Mouse (Mus musculus) MEL-GATA-1-ER (cell line): ENCODE results near the gene Hist1h2ae.
"Not testable (repeated sequence)": the region's sequence is repeated elsewhere in the genome, so short reads cannot be mapped to it uniquely, and the experiment has no call there.

Experiments used
- DNase-seq: peaks from one replicate; pipeline ENCODE4 v3.0.0-alpha.2; 2012; ENCODE audit warnings: low read depth; ENCODE audit errors: extremely low read depth

Gene Hist1h2ae

DNA sequence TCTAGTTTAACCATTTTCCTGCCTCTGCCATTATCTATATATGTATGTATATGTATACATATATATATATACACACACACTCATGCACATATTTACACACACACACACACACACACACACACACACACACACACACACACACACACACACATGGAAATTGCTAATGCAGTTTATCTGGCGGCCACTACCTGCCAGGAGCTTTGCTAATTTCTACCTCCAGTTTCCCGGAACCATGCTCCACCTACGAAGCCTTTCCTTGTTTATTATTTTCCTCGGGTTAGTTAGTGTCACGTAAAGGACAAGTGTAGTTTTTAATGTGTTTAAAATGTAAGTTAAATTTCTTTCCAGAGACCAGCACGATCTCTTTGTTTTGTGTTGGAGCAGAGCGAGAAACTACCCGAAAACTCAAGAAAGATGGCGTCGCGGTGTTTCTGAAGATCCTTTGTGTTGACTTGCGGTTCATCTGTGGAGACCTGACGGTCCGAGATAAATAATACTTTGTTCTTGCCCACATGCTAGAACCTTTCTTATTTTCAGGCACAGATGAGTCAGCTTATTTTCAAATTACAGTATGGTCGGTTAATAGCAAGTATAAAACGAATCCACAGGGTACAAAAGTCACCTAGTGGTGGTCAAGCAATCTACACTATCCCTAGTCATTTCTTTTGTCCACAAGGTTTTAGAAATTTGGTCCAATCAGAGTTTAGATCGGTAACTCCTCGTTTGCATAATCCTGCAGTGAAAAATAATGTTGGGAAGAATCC lies 8.1 kb downstream of the Hist1h2ae start:
- DNase-seq, result peak; percentile 88

DNA sequence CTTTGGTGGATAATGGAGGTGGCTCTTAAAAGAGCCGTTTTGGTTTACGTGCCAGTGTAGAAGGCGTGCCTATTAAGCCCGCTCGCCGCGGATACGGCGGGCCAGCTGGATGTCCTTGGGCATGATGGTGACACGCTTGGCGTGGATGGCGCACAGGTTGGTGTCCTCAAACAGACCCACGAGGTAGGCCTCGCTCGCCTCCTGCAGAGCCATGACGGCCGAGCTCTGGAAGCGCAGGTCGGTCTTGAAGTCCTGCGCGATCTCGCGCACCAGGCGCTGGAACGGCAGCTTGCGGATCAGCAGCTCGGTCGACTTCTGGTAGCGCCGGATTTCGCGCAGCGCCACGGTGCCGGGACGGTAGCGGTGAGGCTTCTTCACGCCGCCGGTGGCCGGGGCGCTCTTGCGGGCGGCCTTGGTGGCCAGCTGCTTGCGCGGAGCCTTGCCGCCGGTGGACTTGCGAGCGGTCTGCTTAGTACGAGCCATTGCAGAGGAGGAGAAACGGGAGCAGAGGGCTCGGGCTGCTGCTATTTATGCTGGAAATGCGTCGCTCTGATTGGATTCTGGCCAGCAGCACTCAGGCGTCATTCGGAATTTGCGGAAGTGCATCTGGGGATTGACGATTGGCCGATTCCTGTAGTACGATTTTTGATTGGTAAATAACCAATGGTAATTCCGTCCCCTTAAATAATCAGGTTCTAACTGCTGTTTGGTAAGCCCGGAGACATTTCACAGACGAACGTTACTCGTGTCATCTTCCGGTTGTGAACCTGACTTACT lies 8.9 kb downstream of the Hist1h2ae start, which contains the start of gene Hist1h3e:
TSS of gene Hist1h3e (minus strand) at position 487 of the 777 bp plus-strand sequence.
- peak; percentile 99 for DNase-seq

DNA sequence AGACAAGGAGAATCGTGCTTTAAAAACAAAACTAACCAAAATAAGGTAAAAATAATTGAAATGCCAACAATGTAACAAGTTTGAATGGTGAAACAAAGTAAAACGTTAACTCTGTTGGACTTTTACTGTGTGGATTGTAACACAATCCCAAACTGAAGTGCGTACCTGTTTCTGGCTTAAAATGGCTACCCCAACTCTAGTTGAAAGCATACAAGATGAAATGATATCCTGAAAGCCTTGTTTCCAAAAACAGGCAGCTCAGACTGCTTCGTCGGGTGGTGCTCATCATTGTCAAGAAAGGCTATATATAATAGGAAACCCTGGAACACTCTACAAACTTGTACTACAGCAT lies 9.5 kb downstream of the Hist1h2ae start:
- DNase-seq, result not testable (repeated sequence)

GRCm38 (mm10) chr13:23560699-23561098 lies 10.3 kb downstream of the Hist1h2ae start:
- DNase-seq, result not testable (repeated sequence)

DNA sequence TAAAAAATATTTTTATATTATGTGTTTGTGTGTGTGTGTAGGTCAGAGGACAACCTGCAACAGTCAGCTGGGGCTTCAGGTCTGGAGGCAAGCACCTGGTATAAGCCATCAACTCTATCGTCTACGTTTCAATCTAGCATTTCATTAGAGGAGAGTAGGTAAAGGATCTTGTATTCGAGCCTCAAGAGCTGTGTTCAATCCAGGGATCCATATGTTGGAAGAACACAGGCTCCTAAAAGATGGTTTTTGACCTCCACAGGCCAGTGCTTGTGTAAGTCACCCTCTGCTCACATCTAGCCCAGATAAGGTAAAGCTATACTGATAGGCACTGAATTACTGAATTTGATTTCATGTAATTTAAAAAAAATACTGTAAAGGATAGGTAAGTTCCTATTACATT lies 14.1 kb downstream of the Hist1h2ae start:
- no peak for DNase-seq

DNA sequence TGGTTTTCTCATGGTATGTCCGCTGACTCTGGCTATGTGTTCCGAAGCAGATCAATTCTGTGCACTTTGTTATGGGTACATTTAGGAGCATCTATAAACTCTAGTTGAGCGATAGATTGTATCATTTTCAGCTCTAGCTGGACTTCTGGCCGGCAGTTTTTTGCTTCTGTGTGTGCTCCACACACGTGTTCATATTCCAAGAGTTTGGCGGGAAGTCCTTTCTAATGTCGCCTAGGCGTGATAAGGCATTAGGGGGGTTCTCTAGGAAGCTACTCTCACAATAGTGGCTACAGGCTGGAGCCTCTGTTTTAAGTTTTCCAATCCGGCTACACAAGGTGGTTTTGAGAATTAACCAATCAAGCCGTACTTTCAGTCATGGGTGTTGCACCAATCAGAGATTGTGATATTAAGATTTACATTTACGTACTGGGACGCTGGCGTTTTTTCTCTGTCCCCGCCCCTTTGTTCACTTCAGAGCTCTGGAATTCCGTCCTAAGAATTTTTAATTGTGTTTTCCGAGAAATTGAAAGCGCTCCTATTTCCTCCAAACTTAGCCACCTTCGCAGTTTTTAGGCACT lies 15.1 kb downstream of the Hist1h2ae start:
- DNase-seq, result peak; percentile 95

GRCm38 (mm10) chr13:23554925-23555838 lies 15.8 kb downstream of the Hist1h2ae start:
- peak; percentile 95 for DNase-seq

GRCm38 (mm10) chr13:23554393-23554792 lies 16.6 kb downstream of the Hist1h2ae start:
- DNase-seq, result peak; percentile 49

GRCm38 (mm10) chr13:23552962-23553361 lies 18.1 kb downstream of the Hist1h2ae start, which contains the start of gene Hist1h1d:
TSS of gene Hist1h1d (plus strand) at chr13:23553262.
- DNase-seq, result no peak

- no peak for DNase-seq
These were observed 18.8 kb downstream of the Hist1h2ae start for GRCm38 (mm10) chr13:23551931-23552914.

- DNase-seq, result peak; percentile 94
These were observed 19.7 kb downstream of the Hist1h2ae start, which contains the start of gene Hist1h4f for GRCm38 (mm10) chr13:23551146-23551834. TSS of gene Hist1h4f (minus strand) at chr13:23551648.

DNA sequence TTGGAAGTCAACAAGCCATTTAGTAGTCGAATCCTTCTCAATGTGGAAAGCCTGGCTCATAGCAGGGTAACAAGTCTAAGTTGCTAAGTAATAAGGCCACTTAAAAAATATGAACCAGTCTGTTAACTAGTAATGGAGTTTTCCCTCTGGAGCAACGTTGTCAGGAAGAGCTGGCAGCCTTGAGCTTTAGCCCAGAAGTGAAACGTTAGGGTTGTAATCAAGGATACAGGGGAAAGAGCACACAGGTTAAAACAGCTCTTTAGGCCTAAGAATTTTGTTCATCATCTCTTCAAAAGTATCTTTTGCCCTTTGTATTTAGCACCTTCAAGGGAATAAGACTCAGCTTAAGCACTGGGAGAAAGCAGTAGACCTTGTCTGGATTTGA lies 20.3 kb downstream of the Hist1h2ae start:
- DNase-seq, result peak; percentile 71

DNA sequence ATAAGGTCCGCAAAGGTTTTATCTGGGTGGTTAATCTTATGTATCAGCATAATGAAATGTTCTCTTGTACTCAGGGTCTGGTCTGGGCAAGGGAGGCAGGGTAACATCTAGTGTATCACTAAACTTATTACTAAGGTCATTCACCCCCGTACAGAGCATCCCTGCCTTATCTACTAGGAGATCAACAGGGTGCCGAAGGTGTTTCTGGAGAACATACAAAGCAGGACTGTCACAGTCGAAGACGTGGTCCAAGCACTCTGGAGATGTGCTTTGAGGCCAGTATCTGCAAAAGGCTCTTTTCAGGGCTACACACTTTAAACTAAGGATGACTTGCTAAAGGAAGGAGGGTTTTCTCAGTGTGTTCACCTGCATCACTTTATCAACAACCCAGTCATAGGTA lies 24.3 kb downstream of the Hist1h2ae start:
- no peak for DNase-seq

DNA sequence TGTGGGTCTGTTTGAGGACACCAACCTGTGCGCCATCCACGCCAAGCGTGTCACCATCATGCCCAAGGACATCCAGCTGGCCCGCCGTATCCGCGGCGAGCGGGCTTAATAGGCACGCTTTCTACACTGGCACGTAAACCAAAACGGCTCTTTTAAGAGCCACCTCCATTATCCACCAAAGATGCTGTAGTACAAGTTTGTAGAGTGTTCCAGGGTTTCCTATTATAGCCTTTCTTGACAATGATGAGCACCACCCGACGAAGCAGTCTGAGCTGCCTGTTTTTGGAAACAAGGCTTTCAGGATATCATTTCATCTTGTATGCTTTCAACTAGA lies 26.3 kb downstream of the Hist1h2ae start:
- DNase-seq, result not testable (repeated sequence)

DNA sequence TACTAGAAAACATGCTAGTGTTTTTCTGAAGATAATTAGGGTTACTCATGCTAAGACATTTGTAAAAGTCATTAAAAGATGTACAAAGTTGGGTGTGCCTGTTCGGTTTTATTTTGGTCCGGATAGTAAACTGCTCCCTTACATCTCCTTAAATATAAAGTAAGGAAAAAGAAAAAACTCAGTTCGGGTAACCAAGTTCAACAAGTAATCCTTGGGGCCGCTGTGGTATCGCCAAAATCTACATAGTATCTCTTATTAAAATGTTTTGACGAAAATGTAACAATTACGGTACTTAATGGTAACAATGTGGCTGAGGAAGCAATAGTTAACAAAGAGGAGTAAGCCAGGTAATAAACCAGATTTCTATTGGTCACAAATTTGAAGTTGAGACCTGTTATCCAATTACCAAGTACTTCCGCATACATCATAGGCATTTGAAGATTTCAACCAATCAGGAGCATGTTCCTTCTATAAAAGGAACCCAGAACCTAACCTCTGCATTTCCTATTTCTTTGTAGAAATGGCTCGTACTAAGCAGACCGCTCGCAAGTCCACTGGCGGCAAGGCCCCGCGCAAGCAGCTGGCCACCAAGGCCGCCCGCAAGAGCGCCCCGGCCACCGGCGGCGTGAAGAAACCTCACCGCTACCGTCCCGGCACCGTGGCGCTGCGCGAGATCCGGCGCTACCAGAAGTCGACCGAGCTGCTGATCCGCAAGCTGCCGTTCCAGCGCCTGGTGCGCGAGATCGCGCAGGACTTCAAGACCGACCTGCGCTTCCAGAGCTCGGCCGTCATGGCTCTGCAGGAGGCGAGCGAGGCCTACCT lies 26.8 kb downstream of the Hist1h2ae start, which contains the start of gene Hist1h3f:
TSS of gene Hist1h3f (plus strand) at position 88 of the 822 bp plus-strand sequence.
- DNase-seq, result peak; percentile 97

- DNase-seq, result peak; percentile 100
These were observed 27.9 kb downstream of the Hist1h2ae start, which contains the start of gene Hist1h2bh for GRCm38 (mm10) chr13:23542999-23543607. TSS of gene Hist1h2bh (minus strand) at chr13:23543392.

- DNase-seq, result not testable (repeated sequence)
These were observed 28.6 kb downstream of the Hist1h2ae start for GRCm38 (mm10) chr13:23542225-23542980.
